Mouse (Mus musculus): ENCODE results near the gene Espn.

Gene Espn

DNA sequence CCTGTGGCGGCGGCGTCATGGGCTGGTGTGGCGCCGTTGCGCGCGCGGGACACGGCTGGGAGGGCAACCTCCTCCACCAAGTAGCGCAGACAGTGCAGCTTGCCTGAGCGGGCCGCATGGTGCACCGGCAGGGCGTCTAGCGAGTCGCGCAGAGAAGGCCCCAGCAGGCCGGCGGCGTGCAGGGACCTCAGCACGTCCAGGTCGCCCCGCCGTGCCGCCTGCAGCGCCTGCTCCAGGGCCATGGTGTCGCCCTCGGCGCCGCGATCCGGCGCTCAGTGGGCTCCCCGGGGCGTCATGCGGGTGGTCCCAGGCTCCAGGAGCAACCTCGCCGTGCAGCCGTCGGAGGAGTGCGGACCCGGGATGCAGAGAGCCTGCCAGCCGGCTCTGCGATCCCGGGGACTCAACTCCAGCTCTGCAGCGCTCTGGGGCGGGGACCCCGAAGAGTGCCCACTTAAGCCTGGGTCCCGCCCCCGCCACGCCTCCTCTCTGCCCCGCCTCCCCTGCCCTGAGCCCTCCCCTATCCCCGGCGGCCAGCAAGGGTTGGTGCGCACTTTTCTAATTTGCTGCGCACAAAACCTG, at the start of gene Espn:
Gene Espn, minus strand, starts transcription at position 406 of the 579 bp plus-strand sequence.
- peak in 1 of 2 experiments; percentile 38 for DNase-seq (ENCODE audit: low spot score in 2 of 2)

- DNase-seq (ENCODE audit: low spot score in 2 of 2): peak; percentile 30 to 58
Observed at GRCm38 (mm10) chr4:152201492-152201891, 49.3 kb upstream of the Espn start.

GRCm38 (mm10) chr4:152199617-152200016, 47.4 kb upstream of the Espn start:
- DNase-seq (ENCODE audit: low spot score in 2 of 2): no peak

GRCm38 (mm10) chr4:152197545-152197944, 45.4 kb upstream of the Espn start:
- DNase-seq (ENCODE audit: low spot score in 2 of 2): peak; percentile 51 to 69

DNA sequence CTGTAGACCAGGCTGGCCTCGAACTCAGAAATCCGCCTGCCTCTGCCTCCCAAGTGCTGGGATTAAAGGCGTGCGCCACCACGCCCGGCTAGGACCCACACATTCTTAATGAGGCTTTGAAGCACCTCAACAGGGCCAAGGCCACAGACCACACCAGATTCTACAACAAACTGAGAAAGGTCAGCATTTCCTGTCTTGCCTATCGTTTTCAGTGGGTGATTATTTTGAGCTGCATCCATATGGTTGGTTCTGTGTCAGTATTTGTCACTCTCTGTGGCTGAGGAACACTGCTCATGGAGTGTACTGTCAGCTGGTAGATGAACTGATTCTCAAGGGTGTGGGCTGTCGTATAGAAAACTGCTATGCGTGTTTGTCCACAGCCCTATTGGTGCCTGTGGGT, 44.1 kb upstream of the Espn start:
- DNase-seq (ENCODE audit: low spot score in 2 of 2): peak; percentile 25 to 57

DNA sequence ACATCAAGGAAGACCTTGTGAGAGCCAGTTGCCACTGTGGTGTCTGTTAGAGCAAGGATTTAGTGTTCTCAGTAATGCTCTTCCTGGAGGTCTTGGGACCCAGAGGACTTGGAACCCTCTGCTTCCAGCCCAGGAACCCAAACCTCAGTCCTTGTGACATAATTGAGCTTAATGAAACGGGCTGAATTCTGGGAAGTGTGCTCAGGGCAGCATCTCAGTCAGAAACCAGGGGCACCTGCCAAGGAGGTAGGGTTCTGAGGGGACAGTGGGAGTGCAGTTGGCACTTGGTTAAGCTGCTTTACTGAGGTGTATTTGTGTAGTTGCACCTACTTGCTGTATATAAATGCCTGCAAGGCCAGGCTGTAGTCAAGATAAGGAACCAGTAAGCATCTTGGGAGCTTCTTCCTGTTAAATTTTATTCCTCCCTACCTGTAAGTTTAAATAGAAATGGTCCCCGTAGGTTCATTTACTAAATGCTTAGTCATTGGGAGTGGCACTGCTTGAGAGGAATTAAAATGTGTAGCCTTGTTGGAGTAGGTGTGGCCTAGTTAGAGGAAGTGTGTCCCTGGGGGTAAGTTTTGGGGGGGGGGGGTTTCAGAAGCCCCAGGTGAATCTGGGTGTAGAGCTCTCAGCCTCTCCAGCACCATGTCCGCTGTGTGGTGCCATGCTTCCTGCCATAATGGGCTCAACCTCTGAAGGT, 42.5 kb upstream of the Espn start:
- no peak for DNase-seq (ENCODE audit: low spot score in 2 of 2)

- no peak for DNase-seq (ENCODE audit: low spot score in 2 of 2)
Observed at GRCm38 (mm10) chr4:152192569-152192968, 40.4 kb upstream of the Espn start.

GRCm38 (mm10) chr4:152190701-152191100, 38.5 kb upstream of the Espn start:
- DNase-seq (ENCODE audit: low spot score in 2 of 2): no peak

- DNase-seq (ENCODE audit: low spot score in 2 of 2): no peak
Observed at GRCm38 (mm10) chr4:152190096-152190653, 38.0 kb upstream of the Espn start.

GRCm38 (mm10) chr4:152189691-152190090, 37.5 kb upstream of the Espn start:
- no peak for DNase-seq (ENCODE audit: low spot score in 2 of 2)

GRCm38 (mm10) chr4:152189071-152189470, 36.9 kb upstream of the Espn start:
- no peak for DNase-seq (ENCODE audit: low spot score in 2 of 2)

- no peak for DNase-seq (ENCODE audit: low spot score in 2 of 2)
Observed at GRCm38 (mm10) chr4:152188651-152189050, 36.5 kb upstream of the Espn start.

GRCm38 (mm10) chr4:152187142-152187541, 35.0 kb upstream of the Espn start:
- no peak for DNase-seq (ENCODE audit: low spot score in 2 of 2)

- DNase-seq (ENCODE audit: low spot score in 2 of 2): peak; percentile 32
Observed at GRCm38 (mm10) chr4:152186205-152187082, 34.3 kb upstream of the Espn start.

- peak; percentile 51 to 72 for DNase-seq (ENCODE audit: low spot score in 2 of 2)
Observed at GRCm38 (mm10) chr4:152185510-152186204, 33.5 kb upstream of the Espn start.

GRCm38 (mm10) chr4:152185137-152185509, 33.0 kb upstream of the Espn start:
- DNase-seq (ENCODE audit: low spot score in 2 of 2): peak in 1 of 2 experiments; percentile 28

DNA sequence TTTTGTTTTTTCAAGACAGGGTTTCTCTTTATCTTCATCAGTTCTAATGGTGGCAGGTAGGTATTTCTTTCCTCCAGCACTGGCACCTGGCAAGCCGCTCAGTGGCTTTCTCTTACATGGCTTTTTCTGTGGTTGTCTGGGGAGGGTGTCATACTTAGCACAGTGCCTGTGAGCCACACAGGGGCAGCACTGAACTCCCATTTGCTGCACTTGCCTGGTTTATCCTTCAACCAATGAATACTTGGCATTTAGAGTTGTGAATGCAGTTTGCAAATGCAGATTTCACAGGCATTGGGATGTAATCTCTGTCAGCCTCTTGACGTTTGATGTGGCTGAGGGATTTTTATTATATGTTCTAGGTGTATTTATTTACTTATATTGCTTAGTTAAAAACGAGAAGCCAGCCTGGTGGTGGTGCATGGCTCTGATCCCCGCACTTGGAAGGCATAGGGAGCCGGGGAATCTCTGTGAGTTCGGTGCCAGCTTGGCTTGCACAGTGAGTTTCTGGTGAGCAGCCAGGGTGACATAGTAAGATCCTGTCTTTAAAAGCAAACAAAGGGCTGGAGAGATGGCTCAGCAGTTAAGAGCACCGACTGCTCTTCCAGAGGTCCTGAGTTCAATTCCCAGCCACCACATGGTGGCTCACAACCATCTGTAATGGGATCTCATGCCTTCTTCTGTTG, 32.3 kb upstream of the Espn start:
- DNase-seq (ENCODE audit: low spot score in 2 of 2): peak; percentile 30 to 39

DNA sequence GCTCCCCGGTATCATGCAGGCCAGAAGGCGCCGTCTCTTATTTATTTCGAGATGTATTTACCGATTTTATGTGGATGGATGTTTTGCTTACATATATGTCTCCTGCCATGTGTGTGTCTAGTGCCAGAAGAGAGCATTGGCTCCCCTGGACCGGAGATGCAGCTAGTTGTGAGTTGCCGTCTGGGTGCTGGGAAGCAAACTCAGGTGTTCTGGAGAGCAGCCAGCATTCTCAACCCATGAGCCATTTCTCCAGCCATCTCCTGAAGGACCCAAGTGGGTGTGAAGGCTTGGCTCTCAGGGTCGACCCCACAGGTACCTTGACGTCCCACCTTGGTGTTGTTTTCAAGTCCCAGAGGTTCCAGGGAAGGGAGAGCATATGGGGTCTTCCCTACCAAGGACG, 30.0 kb upstream of the Espn start:
- DNase-seq (ENCODE audit: low spot score in 2 of 2): no peak

GRCm38 (mm10) chr4:152179946-152180660, 27.9 kb upstream of the Espn start:
- DNase-seq (ENCODE audit: low spot score in 2 of 2): no peak

GRCm38 (mm10) chr4:152178916-152179705, 26.9 kb upstream of the Espn start:
- no peak for DNase-seq (ENCODE audit: low spot score in 2 of 2)
